Mouse (Mus musculus): Measurements from ENCODE around the gene 1700022I11Rik. TPM values are rescaled to one million over a fixed set of nuclear protein-coding genes. Genes with fewer than 3 reads are reported as not detected.

Gene 1700022I11Rik
- total RNA-seq, 2 experiments from 2014 or later = not detected

- peak; percentile 97 to 99 for DNase-seq (ENCODE audit: low spot score in 2 of 2)
These were observed 31.0 kb downstream of the 1700022I11Rik start, which contains the start of gene Vcp for GRCm38 (mm10) chr4:43000141-43000986. Gene Vcp (minus strand): TSS chr4:43000507.

DNA sequence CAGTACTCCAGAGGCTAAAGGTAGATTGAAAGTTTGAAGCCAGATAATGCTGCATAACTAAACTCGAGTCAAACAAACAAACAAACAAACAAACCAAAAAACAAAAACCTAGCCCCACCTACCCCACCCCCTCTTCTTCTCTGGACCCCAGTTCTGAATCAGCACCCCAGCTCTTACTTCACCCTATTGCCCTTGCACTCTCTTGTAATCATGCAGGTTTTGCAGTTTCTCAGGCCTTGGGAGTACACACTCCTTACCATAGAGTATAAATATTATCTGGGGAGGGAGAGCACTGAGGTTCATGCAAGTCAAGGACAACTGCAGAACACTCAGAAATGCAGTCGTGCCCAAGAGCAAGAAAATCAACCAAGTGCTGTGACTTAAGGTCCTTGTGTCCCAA lies 31.9 kb downstream of the 1700022I11Rik start:
- no peak for DNase-seq (ENCODE audit: low spot score in 2 of 2)

- no peak for DNase-seq (ENCODE audit: low spot score in 2 of 2)
These were observed 33.5 kb downstream of the 1700022I11Rik start for GRCm38 (mm10) chr4:43002756-43003439.

GRCm38 (mm10) chr4:43004951-43005350 lies 35.5 kb downstream of the 1700022I11Rik start:
- DNase-seq (ENCODE audit: low spot score in 2 of 2) = no peak

- no peak for DNase-seq (ENCODE audit: low spot score in 2 of 2)
These were observed 36.4 kb downstream of the 1700022I11Rik start for GRCm38 (mm10) chr4:43005765-43006164.

GRCm38 (mm10) chr4:43010161-43011038 lies 41.0 kb downstream of the 1700022I11Rik start, which contains the start of gene Fancg:
Gene Fancg (minus strand): TSS chr4:43010506.
- peak; percentile 65 to 84 for DNase-seq (ENCODE audit: low spot score in 2 of 2)

- DNase-seq (ENCODE audit: low spot score in 2 of 2) = no peak
These were observed 42.7 kb downstream of the 1700022I11Rik start for GRCm38 (mm10) chr4:43012091-43012490.

- no peak for DNase-seq (ENCODE audit: low spot score in 2 of 2)
These were observed 48.8 kb downstream of the 1700022I11Rik start for GRCm38 (mm10) chr4:43018156-43018555.

GRCm38 (mm10) chr4:43019176-43019575 lies 49.8 kb downstream of the 1700022I11Rik start:
- DNase-seq (ENCODE audit: low spot score in 2 of 2) = no peak

DNA sequence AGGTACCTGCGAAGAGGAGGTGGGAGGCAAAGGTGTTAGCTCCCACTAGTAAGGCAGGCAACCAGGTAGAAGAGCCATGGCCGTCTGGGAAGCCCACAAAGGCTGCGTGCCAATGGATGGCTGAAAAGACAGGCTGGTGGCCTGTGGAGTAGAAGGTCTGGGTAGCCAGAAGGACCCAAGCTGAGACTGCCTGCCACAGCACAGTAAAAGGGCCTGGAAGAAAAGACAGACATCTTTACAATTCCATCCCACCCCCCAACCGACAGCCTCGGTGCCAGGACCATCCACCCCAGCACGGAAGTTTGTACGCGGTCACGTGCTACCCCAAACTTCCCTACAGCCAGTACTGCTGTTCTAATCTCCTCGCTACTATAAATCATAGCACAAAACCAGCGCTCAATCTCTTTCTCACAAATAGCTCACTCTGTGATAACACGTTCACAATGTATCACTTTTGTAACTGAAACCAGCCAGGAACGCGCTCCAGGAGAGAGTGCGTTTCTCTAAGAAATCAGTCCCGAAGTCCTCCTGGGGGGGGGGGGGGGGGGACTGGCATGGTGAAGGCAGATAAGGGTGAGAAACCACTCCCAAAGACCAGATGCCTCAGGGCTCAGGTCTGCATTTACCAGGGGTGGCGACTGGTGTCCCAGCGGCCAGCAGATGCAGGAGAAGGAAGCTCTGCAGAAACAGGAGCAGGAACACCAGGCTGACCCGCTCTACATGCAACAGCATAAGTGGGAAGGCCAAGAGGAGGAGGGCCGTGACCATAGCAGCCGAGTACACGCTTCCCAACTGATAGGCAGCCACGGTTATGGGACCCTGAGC lies 50.4 kb downstream of the 1700022I11Rik start:
- no peak for DNase-seq (ENCODE audit: low spot score in 2 of 2)

DNA sequence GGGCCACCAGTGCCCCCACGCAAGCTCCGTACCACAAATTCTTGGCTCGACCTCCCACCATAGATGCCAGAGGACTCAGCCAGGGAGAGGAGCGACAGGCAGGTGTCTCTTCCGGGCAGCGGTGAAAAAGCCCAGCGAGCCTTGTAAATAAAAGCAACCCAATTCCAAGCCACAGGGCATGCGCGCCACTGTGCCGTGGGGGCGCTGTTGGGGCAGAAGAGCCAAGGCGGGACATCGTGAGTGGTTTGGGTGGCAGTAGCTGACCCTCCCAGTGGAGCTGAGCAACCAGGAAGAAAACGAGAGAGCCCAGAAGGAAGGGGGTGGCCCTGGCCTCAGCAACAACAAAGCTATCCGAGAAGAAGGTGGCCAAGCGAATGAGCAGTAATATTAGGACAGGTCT lies 51.5 kb downstream of the 1700022I11Rik start:
- no peak for DNase-seq (ENCODE audit: low spot score in 2 of 2)

DNA sequence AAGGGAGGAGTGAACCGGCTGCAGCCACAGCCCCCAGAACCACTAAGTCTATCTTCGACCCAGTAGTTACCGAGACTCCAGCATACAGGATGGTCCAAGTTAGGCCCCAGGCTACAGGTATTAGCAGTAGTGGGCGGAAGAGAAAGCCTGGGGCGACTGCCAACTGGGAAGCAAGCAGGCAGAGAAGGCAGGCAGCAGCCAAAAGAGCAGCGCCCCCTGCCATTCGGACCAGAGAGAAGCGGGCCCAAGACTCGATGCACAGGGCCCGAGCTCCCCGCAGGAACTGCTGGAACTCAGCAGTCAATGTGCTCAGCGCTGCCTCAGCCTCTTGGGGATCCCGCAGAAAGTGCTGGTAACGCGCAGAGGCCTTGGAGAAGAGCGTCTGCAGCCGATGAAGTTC lies 51.9 kb downstream of the 1700022I11Rik start:
- no peak for DNase-seq (ENCODE audit: low spot score in 2 of 2)

GRCm38 (mm10) chr4:43024673-43025072 lies 55.3 kb downstream of the 1700022I11Rik start:
- no peak for DNase-seq (ENCODE audit: low spot score in 2 of 2)

- peak; percentile 86 to 94 for DNase-seq (ENCODE audit: low spot score in 2 of 2)
These were observed 55.9 kb downstream of the 1700022I11Rik start, which contains the start of gene Pigo for GRCm38 (mm10) chr4:43025084-43025960. Gene Pigo (minus strand): TSS chr4:43025819.

DNA sequence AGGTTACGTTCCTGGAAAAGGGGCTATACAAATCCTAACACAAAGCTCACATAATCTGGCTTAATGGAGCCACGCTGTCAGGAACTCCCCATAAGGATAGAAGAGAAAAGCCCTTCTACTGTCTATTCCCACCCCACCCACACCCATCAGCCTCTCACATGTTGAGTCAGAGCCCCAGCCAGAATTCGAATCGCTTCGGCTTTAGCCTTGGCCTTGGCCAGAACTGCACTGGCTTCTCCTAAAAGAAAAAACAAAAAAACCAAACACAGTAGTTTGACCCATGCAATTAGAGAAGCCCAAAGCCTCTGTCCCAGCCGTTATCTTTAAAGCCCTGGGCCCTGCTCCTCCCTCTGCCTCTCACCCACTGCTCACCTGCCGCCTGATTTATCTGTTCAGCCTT lies 59.7 kb downstream of the 1700022I11Rik start:
- no peak for DNase-seq (ENCODE audit: low spot score in 2 of 2)

GRCm38 (mm10) chr4:43029749-43030148 lies 60.3 kb downstream of the 1700022I11Rik start:
- no peak for DNase-seq (ENCODE audit: low spot score in 2 of 2)

DNA sequence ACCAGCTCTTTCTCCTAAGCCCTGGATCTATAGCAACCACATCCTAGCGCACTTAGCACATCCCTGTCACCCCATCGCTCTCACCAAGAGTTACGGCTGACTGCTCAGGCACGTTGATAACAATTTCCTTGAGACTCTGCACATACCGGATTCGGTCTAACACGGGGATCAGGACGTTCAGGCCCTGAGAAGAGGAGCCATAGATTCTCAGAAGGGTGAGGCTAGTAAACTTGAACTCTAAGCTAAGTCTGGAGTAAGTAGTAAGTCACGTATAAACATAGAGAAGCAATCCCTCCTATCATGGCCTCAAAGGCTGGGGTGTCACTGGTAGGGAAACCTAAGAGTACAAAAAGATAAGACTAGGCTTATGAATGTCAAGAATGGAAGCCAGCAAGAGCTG lies 60.9 kb downstream of the 1700022I11Rik start:
- no peak for DNase-seq (ENCODE audit: low spot score in 2 of 2)

DNA sequence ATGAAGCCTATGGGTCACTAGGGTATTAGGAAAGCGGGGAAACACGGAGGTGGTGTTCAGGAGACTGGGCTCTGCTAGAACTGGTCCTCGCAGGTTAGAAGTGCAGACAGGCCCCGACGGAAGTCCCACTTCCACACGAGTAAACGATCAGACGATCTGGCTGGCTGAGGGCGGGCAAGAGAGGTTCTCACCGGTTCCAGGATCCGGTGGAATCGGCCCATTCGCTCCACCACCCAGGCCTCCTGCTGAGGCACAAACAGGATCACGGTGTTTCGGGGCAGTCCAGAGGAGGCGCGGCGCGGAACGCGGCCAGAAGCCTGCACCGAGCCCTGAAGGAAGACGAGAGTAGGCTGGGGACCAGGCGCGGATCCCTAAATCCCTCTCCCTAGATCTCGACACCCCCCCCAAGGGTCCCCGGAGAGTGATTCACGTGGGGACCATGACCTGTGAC lies 61.4 kb downstream of the 1700022I11Rik start:
- no peak for DNase-seq (ENCODE audit: low spot score in 2 of 2)

Measured in gastrocnemius, postnatal 4 days (tissue).